Mouse (Mus musculus) hindbrain, embryonic 11.5 days (tissue): Measurements from ENCODE around the gene Tbc1d22b. TPM values are rescaled to one million over a fixed set of nuclear protein-coding genes. Genes with fewer than 3 reads are reported as not detected.

Experiments used
- ATAC-seq: fragments of 200-750 bp; cut with Nextera tagmentation; 2 replicates; pipeline ENCODE4 v1.8.0; 2017; ENCODE audit warnings: mild to moderate bottlenecking, moderate TSS enrichment, moderate library complexity; ENCODE audit not compliant: low FRiP score
- DNase-seq: peaks from one replicate; pipeline ENCODE4 v3.0.0-alpha.2; 2015; ENCODE audit warnings: low spot score
- H3K27ac ChIP-seq: fragments of 300-500 bp; sonication (generic); 2 replicates; pipeline ENCODE4 v1.5.1; 2014; ENCODE audit warnings: mild to moderate bottlenecking, low read depth, low read length
- H3K27me3 ChIP-seq: fragments of 300-500 bp; sonication (generic); 2 replicates; pipeline ENCODE4 v1.6.1; 2014; ENCODE audit warnings: mild to moderate bottlenecking, low read length, moderate library complexity, mixed read lengths; ENCODE audit not compliant: control insufficient read depth, insufficient read depth
- H3K36me3 ChIP-seq: fragments of 300-500 bp; sonication (generic); 2 replicates; pipeline ENCODE4 v1.6.1; 2014; ENCODE audit warnings: mild to moderate bottlenecking, low read length, moderate library complexity, mixed read lengths; ENCODE audit not compliant: control insufficient read depth, insufficient read depth
- H3K4me1 ChIP-seq: fragments of 300-500 bp; sonication (generic); replicated peaks from 2 replicates; pipeline ENCODE4 v1.6.1; 2014; ENCODE audit warnings: low read length, mixed read lengths; ENCODE audit not compliant: control insufficient read depth, insufficient read depth
- H3K4me2 ChIP-seq: fragments of 300-500 bp; sonication (generic); replicated peaks from 2 replicates; pipeline ENCODE4 v1.6.1; 2014; ENCODE audit warnings: mild to moderate bottlenecking, low read depth, low read length
- H3K4me3 ChIP-seq: fragments of 300-500 bp; sonication (generic); 2 replicates; pipeline ENCODE4 v1.5.1; 2014; ENCODE audit warnings: low read depth, low read length
- H3K9ac ChIP-seq: fragments of 300-500 bp; sonication (generic); 2 replicates; pipeline ENCODE4 v1.6.1; 2014; ENCODE audit warnings: low read depth, low read length
- H3K9me3 ChIP-seq: fragments of 300-500 bp; sonication (generic); 2 replicates; pipeline ENCODE4 v1.6.1; 2016; ENCODE audit warnings: low read length; ENCODE audit not compliant: control insufficient read depth
- WGBS: fragments of 180-500 bp; shearing (Covaris S2); extraction: QIAGEN DNeasy Blood & Tissue Kit; methylation state at CpG from one replicate; pipeline ENCODE4 v1.1.7; 2014; 5-methylcytosine and 5-hydroxymethylcytosine counted together
- polyA plus RNA-seq: library from polyadenylated mRNA; unstranded; fragments of >200 nt; fragmentation: Nextera tagmentation; extraction: Ambion mirVana; gene quantifications from 2 replicates; pipeline ENCODE4 v1.2.1, GENCODE M21; 2014

Tbc1d22b gene
- polyA plus RNA-seq: 15.3 and 17.2 TPM in 2 replicates

DNA sequence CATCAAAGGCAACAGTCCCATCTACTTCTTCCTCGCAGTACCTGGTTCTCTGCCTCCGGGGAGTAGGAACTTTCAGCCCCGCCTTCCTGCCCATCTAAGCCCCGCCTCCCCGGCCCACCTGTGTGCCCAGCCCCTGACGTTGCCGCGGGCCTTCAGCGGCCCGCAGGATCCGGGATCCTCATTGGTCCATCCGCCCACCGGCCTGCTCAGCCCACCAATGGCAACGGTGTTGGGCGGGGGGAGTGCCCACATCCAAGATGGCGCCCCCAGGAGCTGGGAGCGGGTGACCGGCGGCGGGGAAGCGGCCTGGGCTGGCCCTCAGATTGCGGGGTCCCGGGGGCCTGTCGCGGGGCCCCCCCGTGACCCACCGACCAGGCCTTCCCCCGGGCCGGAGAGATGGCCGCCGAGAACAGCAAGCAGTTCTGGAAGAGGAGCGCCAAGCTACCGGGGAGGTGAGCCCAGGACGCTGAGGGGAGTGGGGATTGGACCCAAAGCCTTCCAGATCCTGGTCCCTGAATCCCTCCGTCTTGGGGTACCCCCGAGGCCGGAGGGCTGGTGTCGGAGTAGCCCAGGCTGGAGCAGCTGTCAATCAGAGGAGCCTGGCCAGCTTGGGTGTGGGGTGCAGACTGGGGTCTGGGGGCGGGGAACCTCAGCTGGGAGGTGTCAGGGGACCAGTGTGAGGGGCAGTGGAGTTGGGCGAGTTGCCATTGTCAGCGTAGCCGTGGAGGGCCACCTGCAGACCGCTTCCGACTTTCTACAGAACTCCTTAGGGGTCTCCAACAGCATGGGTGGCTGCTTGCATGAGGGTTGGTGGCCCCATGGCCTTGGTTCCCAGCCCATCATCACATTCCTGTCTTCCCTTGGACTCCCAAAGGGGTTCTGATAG lies at the start of gene Tbc1d22b, which contains the start of gene Gm17657:
TSS of gene Tbc1d22b (plus strand) at position 243 of the 886 bp plus-strand sequence.
TSS of gene Gm17657 (minus strand) at position 96 of the 886 bp plus-strand sequence.
- H3K27ac ChIP-seq: peak within 1 kb of the TSS; percentile 2; the same call in 1 of the 2 replicates
- 1% methylated on average over 34 of the region's 44 CpGs for WGBS
- H3K27me3 ChIP-seq: no peaks in the 10 kb centered on the region

DNA sequence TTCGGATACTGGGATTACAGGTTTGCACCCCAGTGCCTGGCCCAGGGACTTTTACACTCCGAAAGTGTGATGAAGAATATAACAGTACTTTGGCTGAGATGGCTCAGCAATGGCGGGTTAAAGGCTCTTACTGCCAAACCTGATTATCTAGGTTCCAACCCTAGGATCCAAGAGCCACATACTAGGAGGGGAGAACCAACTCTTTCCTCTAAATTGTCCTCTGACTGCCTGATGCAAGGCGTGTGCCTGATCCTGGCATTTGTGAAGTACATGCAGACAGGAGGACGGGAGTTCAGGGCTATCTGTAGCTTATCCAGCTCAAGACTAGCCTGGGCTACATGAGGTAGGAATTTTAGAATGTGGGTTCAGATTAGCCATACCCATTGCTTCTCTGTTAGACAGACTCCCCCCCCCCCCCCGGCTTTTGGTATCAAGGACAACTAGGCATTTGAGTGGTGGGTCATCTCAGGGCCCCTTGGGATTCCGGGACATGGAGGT lies 49.3 kb upstream of the Tbc1d22b start:
- H3K4me1 ChIP-seq: no peaks in the 10 kb centered on the region

More for the DNA sequence above, at the start of gene Tbc1d22b, which contains the start of gene Gm17657:
- Histone ChIP-seq H3K9ac (peak within 1 kb of the TSS; percentile 87), H3K9me3 (no peaks in the 10 kb centered on the region), H3K36me3 (no peaks in the 10 kb centered on the region), H3K4me1 (no peaks in the 10 kb centered on the region; the same call in 1 of the 2 replicates), H3K4me2 (peak within 1 kb of the TSS; percentile 81), H3K4me3 (peak within 1 kb of the TSS; percentile 89)
- peak; percentile 93 for DNase-seq
- peak; percentile 98 for ATAC-seq

DNA sequence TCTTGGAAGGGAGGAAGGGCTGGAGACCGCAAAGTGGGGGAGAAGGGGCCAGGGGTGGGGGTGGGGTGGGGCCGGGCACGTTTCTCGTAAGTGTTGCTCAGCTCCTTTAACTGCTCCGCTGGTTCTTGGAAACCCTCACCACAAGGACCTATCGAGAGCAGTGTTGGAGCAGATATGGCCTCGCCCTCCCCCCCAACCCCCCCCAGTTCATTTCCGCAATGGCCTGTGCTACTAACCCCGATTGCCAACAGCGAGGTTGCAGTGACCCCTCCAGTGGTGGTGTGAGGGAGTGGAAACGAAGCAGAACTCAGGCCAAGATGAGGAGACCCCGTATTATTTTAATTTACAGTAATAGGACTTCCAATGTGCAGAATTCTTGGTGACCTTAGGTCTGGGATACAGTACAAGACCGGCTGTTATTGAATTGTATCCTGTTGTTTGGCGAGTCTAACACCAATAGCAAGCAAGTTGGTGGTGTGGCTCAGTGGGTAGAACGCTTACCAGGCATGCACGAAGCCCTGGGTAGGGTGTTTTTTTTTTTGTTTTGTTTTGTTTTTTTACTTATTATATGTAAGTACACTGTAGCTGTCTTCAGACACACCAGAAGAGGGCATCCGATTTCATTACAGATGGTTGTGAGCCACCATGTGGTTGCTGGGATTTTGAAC lies 48.6 kb upstream of the Tbc1d22b start:
- Histone ChIP-seq H3K4me1 (no peaks in the 10 kb centered on the region), H3K4me3 (no peak overlapping the region), H3K9me3 (no peaks in the 10 kb centered on the region), H3K4me2 (no peak overlapping the region), H3K27ac (no peak overlapping the region), H3K9ac (no peak overlapping the region), H3K36me3 (no peaks in the 10 kb centered on the region), H3K27me3 (no peaks in the 10 kb centered on the region)
- no peak for DNase-seq
- WGBS: 83% methylated on average over 13 of the region's 17 CpGs
- ATAC-seq: no peak

More for the DNA sequence above, 49.3 kb upstream of the Tbc1d22b start:
- no peak for ATAC-seq
- no peaks in the 10 kb centered on the region for H3K27me3 ChIP-seq
- no peak overlapping the region for H3K27ac ChIP-seq
- no peaks in the 10 kb centered on the region for H3K9me3 ChIP-seq
- H3K9ac ChIP-seq: no peak overlapping the region
- WGBS: 84% methylated on average over 7 of the region's 7 CpGs
- no peak for DNase-seq
- H3K4me2 ChIP-seq: no peak overlapping the region
- H3K36me3 ChIP-seq: no peaks in the 10 kb centered on the region
- no peak overlapping the region for H3K4me3 ChIP-seq

DNA sequence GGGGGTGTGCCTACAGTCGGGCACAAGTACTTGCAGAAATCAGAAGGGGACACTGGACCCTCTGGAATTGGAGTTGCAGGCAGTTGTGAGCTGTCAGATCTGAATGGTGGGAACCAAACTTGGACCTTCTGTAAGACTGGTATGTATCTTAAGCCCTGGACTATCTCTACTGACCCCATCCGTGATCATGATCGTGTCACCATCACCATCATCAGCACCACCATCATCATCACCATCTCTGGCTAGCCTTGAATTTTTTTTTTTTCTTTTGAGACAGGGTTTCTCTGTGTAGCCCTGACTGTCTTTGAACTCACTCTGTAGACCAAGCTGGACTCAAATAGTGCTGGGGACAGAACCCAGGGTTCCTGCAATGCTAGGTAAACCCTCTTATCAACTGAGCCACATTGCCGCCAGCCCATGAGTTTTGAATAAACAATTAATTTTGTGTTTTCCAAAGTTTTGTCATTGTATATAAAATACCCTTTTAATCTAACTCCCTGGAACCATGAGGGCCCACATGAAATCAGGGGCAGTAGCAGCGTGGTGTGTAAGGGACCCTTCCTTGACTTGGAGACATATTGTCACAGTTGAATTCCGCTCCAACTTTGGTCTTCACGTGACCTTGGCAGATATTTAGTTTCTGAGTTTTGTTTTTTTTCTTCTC lies 47.4 kb upstream of the Tbc1d22b start:
- Histone ChIP-seq H3K36me3 (no peaks in the 10 kb centered on the region), H3K4me2 (no peak overlapping the region), H3K9me3 (no peaks in the 10 kb centered on the region), H3K27me3 (no peaks in the 10 kb centered on the region), H3K27ac (no peak overlapping the region), H3K4me1 (no peaks in the 10 kb centered on the region), H3K4me3 (no peak overlapping the region), H3K9ac (no peak overlapping the region)
- no peak for DNase-seq
- WGBS: 79% methylated on average over 7 of the region's 7 CpGs
- no peak for ATAC-seq

DNA sequence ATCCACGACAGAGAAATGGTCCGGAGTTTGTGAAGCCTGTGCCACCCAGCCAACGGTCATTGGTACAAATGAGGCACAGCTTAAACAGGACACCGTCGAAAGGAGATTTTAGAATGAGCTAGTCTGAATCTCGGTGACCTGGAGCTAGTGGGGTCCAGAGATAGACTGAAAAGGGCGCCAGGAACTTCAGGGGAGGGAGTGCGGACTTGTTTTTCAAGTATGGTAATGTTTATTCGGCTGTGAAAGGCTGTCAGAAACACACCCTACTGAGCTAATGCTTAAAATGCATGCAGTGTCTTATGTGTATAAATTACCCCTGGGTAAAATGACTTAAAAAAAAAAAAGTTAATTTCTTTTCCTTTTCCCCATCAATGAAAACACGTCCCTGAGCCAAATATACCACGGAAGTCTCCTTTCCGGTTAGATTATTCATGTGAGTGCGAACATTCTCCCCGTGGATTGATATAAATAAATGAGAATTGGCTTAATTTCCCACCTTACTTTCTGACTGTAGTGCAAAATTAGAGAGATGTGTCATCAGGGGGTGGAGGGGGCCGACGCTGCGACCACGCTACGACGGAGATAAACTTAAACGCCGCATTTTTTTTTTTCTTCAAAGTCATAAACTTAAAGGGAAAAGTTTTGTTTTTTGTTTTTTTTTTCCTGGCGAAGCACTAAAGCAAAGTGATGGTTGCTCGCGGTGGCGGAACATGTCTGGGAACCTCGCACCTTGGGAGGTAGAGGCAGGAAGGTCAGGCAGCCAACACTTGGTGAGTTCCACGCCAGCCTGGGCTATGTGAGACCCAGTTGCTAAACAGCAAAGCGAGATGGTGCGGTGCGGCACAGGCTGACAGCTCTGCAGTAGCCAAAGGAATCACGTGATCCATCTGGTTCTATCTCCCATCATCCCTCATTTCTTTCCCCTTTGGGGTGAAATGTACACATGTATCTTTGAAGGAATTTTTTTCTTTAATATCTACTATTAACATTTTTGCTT lies 46.6 kb upstream of the Tbc1d22b start:
- no peak for ATAC-seq
- Histone ChIP-seq H3K9me3 (no peaks in the 10 kb centered on the region), H3K36me3 (no peaks in the 10 kb centered on the region), H3K4me2 (no peak overlapping the region), H3K4me1 (no peaks in the 10 kb centered on the region), H3K4me3 (no peak overlapping the region), H3K27me3 (no peaks in the 10 kb centered on the region), H3K27ac (no peak overlapping the region), H3K9ac (no peak overlapping the region)
- DNase-seq: no peak
- 16% methylated on average over 32 of the region's 32 CpGs for WGBS

DNA sequence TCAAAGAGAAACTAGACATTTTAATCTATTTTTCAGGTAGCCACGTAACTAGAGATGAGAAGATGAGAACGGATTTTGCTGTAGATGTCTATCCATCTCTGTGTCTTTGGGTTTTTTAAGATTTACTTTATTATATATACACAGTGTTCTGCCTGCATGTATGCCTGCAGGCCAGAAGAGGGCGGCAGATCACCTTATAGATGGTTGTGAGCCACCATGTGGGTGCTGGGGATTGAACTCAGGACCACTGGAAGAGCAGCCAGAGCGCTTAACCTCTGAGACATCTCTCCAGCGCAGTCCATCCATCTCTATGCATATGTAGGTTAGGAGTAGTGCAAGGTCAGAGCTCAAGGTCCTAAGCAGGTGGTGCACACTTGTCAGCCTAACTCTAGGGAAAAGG lies 45.9 kb upstream of the Tbc1d22b start:
- Histone ChIP-seq H3K36me3 (no peaks in the 10 kb centered on the region), H3K9me3 (no peaks in the 10 kb centered on the region), H3K9ac (no peak overlapping the region), H3K27ac (no peak overlapping the region), H3K4me1 (no peaks in the 10 kb centered on the region), H3K4me2 (no peak overlapping the region), H3K27me3 (no peaks in the 10 kb centered on the region), H3K4me3 (no peak overlapping the region)
- no peak for DNase-seq
- 73% methylated on average over 5 of the region's 5 CpGs for WGBS
- ATAC-seq: no peak

DNA sequence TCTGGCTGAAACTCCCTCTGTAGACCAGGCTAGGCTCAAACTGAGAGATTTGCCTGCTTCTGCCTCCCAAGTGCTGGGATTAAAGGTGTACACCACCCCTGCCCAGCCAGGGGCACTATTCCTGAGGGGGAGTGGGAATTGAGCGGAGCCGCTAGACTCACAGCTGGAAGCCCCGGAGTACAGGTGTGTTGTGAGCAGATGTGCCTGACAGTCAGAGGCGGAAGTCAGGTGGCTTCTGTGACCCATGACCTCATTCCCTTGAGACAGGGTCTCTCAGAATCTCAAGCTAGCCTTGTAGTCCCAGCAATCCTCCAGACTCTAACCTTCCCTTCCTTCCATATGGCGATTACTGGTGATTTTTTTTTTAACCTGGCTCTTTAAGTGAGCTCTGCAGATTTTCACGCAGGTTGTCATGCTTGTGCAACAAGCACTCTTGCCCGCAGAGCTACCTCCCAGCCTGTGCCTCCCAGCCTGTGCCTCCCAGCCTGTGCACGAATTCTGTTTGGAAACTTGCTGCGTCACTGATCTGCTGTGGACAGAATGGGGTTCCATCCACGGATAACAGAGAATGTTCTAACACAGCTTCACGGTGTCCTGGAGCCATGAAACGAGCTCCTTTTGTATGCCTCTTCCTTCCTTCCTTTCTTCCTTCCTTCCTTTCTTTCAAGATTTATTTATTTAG lies 40.5 kb upstream of the Tbc1d22b start:
- 69% methylated on average over 12 of the region's 12 CpGs for WGBS
- H3K4me3 ChIP-seq: no peak overlapping the region
- H3K9me3 ChIP-seq: no peaks in the 10 kb centered on the region
- no peak overlapping the region for H3K4me2 ChIP-seq
- DNase-seq (no peak), ATAC-seq (no peak)
- H3K27ac ChIP-seq: no peak overlapping the region
- no peaks in the 10 kb centered on the region for H3K36me3 ChIP-seq
- H3K27me3 ChIP-seq: no peaks in the 10 kb centered on the region
- no peak overlapping the region for H3K9ac ChIP-seq
- H3K4me1 ChIP-seq: no peaks in the 10 kb centered on the region
